Mouse (Mus musculus): ENCODE data around the gene H2-Ob. TPM values are rescaled to one million over a fixed set of nuclear protein-coding genes. Genes with fewer than 3 reads are reported as not detected.

H2-Ob gene
- polyA plus RNA-seq, 1 experiment from 2014 or later: not detected

DNA sequence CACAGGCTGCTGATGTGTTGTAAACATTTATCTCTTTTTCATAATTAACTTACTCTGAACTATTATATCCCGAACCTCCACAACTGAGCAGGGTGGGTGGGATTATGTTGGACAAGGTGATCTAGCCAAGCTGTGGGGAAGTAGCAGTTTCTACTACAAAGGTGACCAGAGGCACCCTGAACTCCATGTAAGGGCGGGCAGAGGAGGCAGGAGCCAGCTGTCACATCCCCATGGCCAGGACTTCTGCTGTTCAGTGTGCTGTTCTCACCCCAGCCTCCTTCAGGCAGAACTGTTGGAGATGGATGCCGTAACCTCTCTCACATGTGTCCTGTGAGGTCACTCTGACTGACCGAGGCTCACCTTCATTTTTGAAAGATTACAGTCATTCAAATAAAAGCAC lies 31.1 kb downstream of the H2-Ob start:
- 73% methylated on average over 4 of the region's 4 CpGs for WGBS
- DNase-seq: no peak

DNA sequence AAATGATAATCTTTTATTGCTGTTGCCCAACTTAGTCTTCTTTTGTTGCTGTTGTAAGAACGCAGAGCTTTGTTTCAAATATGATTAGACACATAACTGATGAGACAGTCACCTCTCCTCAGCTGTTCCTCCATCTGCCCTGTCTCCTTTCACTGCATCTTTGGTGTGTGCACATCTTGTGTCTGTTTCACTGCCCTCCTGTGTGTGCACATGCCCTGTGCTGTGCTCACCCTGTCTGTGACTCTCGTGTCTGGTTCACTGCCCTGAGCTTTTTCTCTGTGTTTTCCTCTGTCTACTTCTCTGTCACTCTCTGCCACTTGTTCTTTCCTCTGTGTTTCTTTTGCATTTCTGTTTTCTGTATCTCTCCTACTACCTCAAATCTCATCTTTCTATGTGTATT lies 31.5 kb downstream of the H2-Ob start:
- Histone ChIP-seq H3K27ac (replicated peaks; ENCODE audit: low read depth, low read length) (no peak overlapping the region), H3K9ac (replicated peaks; ENCODE audit: low read length) (no peak overlapping the region), H3K4me3 (replicated peaks; ENCODE audit: low read depth, low read length) (no peak overlapping the region), H3K9me3 (ENCODE audit: control insufficient read depth, low read length) (no peaks in the 10 kb centered on the region), H3K4me1 (ENCODE audit: control insufficient read depth, insufficient read depth, low read length) (no peaks in the 10 kb centered on the region), H3K27me3 (ENCODE audit: control insufficient read depth, insufficient read depth, low read length) (peaks cover 2% of the 10 kb centered on the region; the same call in 1 of the 2 replicates), H3K4me2 (ENCODE audit: low read length) (no peak overlapping the region), H3K36me3 (ENCODE audit: control insufficient read depth, insufficient read depth, low read length) (no peaks in the 10 kb centered on the region)
- ATAC-seq (ENCODE audit: low FRiP score, low TSS enrichment) (no peak), DNase-seq (no peak)
- WGBS: 90% methylated on average over 2 of the region's 2 CpGs

More for the DNA sequence above, 31.1 kb downstream of the H2-Ob start:
- Histone ChIP-seq H3K4me3 (replicated peaks; ENCODE audit: low read depth, low read length) (no peak overlapping the region), H3K4me2 (ENCODE audit: low read length) (no peak overlapping the region), H3K9ac (replicated peaks; ENCODE audit: low read length) (no peak overlapping the region), H3K27me3 (ENCODE audit: control insufficient read depth, insufficient read depth, low read length) (peaks cover 6% of the 10 kb centered on the region; the same call in 1 of the 2 replicates), H3K27ac (replicated peaks; ENCODE audit: low read depth, low read length) (no peak overlapping the region), H3K4me1 (ENCODE audit: control insufficient read depth, insufficient read depth, low read length) (no peaks in the 10 kb centered on the region), H3K9me3 (ENCODE audit: control insufficient read depth, low read length) (no peaks in the 10 kb centered on the region), H3K36me3 (ENCODE audit: control insufficient read depth, insufficient read depth, low read length) (no peaks in the 10 kb centered on the region)
- no peak for ATAC-seq (ENCODE audit: low FRiP score, low TSS enrichment)

DNA sequence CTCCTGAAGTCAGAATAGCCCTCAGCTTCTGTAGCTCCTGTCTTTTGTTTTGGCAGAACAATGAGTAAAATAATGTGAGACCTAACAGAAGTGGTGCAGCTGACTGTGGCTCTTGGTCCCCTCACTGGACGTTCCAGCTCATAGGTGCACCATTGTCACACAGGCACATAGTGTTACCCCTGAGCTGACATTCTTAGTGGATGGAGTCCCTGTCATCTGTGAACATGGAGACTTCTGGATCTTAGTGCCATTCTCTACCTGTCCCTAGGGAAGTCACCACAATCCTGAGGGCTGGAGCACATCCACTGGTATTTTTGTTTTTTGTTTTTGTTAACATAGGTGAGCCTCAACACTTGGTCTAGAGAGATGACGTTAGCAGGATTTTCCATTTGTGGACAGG lies 32.2 kb downstream of the H2-Ob start:
- ATAC-seq (ENCODE audit: low FRiP score, low TSS enrichment) (no peak), DNase-seq (no peak)
- Histone ChIP-seq H3K4me2 (ENCODE audit: low read length) (no peak overlapping the region), H3K9me3 (ENCODE audit: control insufficient read depth, low read length) (no peaks in the 10 kb centered on the region), H3K4me1 (ENCODE audit: control insufficient read depth, insufficient read depth, low read length) (no peaks in the 10 kb centered on the region), H3K27me3 (ENCODE audit: control insufficient read depth, insufficient read depth, low read length) (no peaks in the 10 kb centered on the region), H3K9ac (replicated peaks; ENCODE audit: low read length) (no peak overlapping the region), H3K36me3 (ENCODE audit: control insufficient read depth, insufficient read depth, low read length) (no peaks in the 10 kb centered on the region), H3K4me3 (replicated peaks; ENCODE audit: low read depth, low read length) (no peak overlapping the region), H3K27ac (replicated peaks; ENCODE audit: low read depth, low read length) (no peak overlapping the region)
- WGBS: 81% methylated on average over 2 of the region's 2 CpGs

DNA sequence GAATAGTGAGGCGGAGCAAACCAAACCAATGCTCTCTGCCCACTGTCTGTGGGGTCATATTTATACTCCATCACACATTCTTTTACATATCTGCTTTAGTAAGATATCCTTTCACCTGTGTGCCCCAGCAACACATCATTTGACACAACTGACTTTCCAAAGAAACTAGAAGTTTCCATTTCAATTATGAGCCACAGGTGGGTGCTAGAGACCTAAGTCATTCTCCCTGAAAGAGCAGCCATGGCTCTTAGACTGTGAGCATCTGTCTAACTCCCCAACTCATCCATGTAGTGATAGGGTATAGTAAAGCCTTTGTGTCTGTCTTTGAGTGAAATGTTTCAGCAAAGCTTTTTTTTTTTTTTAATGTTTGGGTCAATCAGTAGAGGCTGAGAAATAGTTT lies 33.4 kb downstream of the H2-Ob start:
- Histone ChIP-seq H3K36me3 (ENCODE audit: control insufficient read depth, insufficient read depth, low read length) (no peaks in the 10 kb centered on the region), H3K9me3 (ENCODE audit: control insufficient read depth, low read length) (no peaks in the 10 kb centered on the region), H3K27ac (replicated peaks; ENCODE audit: low read depth, low read length) (no peak overlapping the region), H3K4me3 (replicated peaks; ENCODE audit: low read depth, low read length) (no peak overlapping the region), H3K4me1 (ENCODE audit: control insufficient read depth, insufficient read depth, low read length) (no peaks in the 10 kb centered on the region), H3K9ac (replicated peaks; ENCODE audit: low read length) (no peak overlapping the region), H3K27me3 (ENCODE audit: control insufficient read depth, insufficient read depth, low read length) (no peaks in the 10 kb centered on the region), H3K4me2 (ENCODE audit: low read length) (no peak overlapping the region)
- WGBS: 90% methylated on average over 1 of the region's 1 CpGs
- DNase-seq (no peak), ATAC-seq (ENCODE audit: low FRiP score, low TSS enrichment) (no peak)

DNA sequence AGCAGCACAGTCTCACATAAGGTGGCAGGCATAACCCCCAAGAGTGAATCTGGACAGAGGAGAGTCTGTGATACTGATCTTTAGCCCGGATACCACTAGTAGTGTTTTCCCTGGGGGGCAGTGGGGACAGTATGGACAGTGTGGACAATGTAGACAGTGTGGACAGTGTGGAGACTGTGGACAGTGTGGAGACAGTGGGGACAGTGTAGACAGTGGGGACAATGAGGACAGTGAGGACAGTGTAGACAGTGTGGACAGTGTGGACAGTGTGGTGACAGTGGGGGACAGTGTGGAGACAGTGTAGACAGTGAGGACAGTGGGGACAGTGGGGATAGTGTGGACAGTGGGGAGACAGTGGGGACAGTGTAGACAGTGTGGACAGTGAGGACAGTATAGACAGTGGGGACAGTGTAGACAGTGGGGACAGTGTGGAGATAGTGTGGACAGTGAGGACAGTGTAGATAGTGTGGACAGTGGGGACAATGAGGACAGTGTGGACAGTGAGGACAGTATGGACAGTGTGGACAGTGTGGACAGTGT lies 41.9 kb downstream of the H2-Ob start:
- Histone ChIP-seq H3K36me3 (ENCODE audit: control insufficient read depth, insufficient read depth, low read length) (no peaks in the 10 kb centered on the region), H3K4me3 (replicated peaks; ENCODE audit: low read depth, low read length) (no peak overlapping the region), H3K27me3 (ENCODE audit: control insufficient read depth, insufficient read depth, low read length) (no peaks in the 10 kb centered on the region), H3K27ac (replicated peaks; ENCODE audit: low read depth, low read length) (no peak overlapping the region), H3K4me1 (ENCODE audit: control insufficient read depth, insufficient read depth, low read length) (no peaks in the 10 kb centered on the region), H3K4me2 (ENCODE audit: low read length) (no peak overlapping the region), H3K9me3 (ENCODE audit: control insufficient read depth, low read length) (no peaks in the 10 kb centered on the region), H3K9ac (replicated peaks; ENCODE audit: low read length) (no peak overlapping the region)
- 83% methylated on average over 1 of the region's 1 CpGs for WGBS
- no peak for DNase-seq
- ATAC-seq (ENCODE audit: low FRiP score, low TSS enrichment): no peak

DNA sequence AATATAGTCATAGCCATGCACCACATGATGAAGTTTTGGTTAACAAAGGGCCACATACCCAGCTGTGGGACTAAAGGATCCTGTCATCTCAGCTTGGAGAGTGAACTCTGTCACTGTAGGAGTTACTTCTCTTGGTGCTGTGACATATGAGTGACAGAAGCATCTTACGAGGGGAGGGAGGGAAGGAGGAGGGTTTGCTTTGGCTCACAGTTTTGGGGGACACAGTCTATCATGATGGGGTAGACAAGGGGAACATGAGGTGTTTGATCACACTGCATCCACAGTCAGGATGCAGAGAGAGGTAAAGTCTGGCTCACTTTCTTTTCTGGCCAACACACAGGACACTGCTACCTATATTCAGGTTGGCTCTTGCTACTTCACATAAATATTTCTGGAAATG lies 43.1 kb downstream of the H2-Ob start:
- no peaks in the 10 kb centered on the region for H3K9me3 ChIP-seq (ENCODE audit: control insufficient read depth, low read length)

DNA sequence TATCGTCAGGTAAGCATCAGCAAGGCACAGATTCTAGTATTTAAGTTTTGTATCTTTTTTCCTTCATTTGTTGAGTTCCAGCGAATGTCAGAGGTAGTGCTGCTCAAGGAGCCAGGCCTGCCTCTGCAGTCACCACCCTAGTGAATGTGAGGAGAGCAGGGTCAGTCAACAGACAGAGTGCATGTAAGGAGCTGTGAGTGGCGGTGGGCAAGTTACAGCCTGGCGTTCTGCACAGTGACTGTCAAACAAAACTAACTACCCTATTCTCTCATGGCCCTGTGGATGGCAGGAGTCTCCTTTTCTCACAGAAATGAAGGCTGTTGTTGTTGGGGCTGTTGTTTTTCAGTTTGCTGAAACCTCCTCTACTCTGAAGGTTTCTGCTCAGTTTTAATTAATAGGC lies 46.7 kb downstream of the H2-Ob start:
- H3K4me1 ChIP-seq (ENCODE audit: control insufficient read depth, insufficient read depth, low read length): no peaks in the 10 kb centered on the region
- H3K36me3 ChIP-seq (ENCODE audit: control insufficient read depth, insufficient read depth, low read length): no peaks in the 10 kb centered on the region
- no peaks in the 10 kb centered on the region for H3K27me3 ChIP-seq (ENCODE audit: control insufficient read depth, insufficient read depth, low read length)
- no peak for DNase-seq
- ATAC-seq (ENCODE audit: low FRiP score, low TSS enrichment): no peak
- H3K9ac ChIP-seq (replicated peaks; ENCODE audit: low read length): no peak overlapping the region
- no peak overlapping the region for H3K27ac ChIP-seq (replicated peaks; ENCODE audit: low read depth, low read length)
- no peaks in the 10 kb centered on the region for H3K9me3 ChIP-seq (ENCODE audit: control insufficient read depth, low read length)
- H3K4me2 ChIP-seq (ENCODE audit: low read length): no peak overlapping the region
- H3K4me3 ChIP-seq (replicated peaks; ENCODE audit: low read depth, low read length): no peak overlapping the region
- 79% methylated on average over 4 of the region's 4 CpGs for WGBS

More for the DNA sequence above, 43.1 kb downstream of the H2-Ob start:
- DNase-seq (no peak), ATAC-seq (ENCODE audit: low FRiP score, low TSS enrichment) (no peak)
- H3K9ac ChIP-seq (replicated peaks; ENCODE audit: low read length): no peak overlapping the region
- H3K27ac ChIP-seq (replicated peaks; ENCODE audit: low read depth, low read length): no peak overlapping the region
- no peak overlapping the region for H3K4me2 ChIP-seq (ENCODE audit: low read length)
- H3K27me3 ChIP-seq (ENCODE audit: control insufficient read depth, insufficient read depth, low read length): no peaks in the 10 kb centered on the region
- no peaks in the 10 kb centered on the region for H3K4me1 ChIP-seq (ENCODE audit: control insufficient read depth, insufficient read depth, low read length)
- no peaks in the 10 kb centered on the region for H3K36me3 ChIP-seq (ENCODE audit: control insufficient read depth, insufficient read depth, low read length)
- H3K4me3 ChIP-seq (replicated peaks; ENCODE audit: low read depth, low read length): no peak overlapping the region
- 83% methylated on average over 1 of the region's 1 CpGs for WGBS

DNA sequence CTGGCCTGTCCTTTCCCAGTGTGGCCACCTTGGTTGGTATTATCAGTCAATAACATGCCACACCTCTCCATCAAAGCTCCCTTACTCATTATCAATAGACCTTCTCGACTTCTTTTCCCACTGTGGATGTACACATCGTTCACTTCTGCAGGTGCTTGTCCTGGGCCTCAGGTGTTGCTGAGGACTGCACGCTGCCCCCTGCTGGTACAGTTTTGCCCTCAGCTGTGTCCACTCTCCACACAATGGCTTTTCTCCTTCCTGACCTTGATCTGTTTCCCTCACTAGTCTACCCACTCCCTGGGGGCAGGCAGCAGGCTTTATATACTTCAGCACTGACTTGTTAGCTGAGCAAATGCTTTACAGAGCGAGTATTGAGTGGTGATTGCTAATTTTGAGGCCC lies 47.1 kb downstream of the H2-Ob start:
- H3K36me3 ChIP-seq (ENCODE audit: control insufficient read depth, insufficient read depth, low read length): no peaks in the 10 kb centered on the region
- ATAC-seq (ENCODE audit: low FRiP score, low TSS enrichment) (no peak), DNase-seq (no peak)
- no peak overlapping the region for H3K9ac ChIP-seq (replicated peaks; ENCODE audit: low read length)
- no peaks in the 10 kb centered on the region for H3K9me3 ChIP-seq (ENCODE audit: control insufficient read depth, low read length)
- no peak overlapping the region for H3K27ac ChIP-seq (replicated peaks; ENCODE audit: low read depth, low read length)
- no peak overlapping the region for H3K4me3 ChIP-seq (replicated peaks; ENCODE audit: low read depth, low read length)
- WGBS: 42% methylated on average over 4 of the region's 4 CpGs
- H3K4me1 ChIP-seq (ENCODE audit: control insufficient read depth, insufficient read depth, low read length): no peaks in the 10 kb centered on the region
- no peak overlapping the region for H3K4me2 ChIP-seq (ENCODE audit: low read length)
- no peaks in the 10 kb centered on the region for H3K27me3 ChIP-seq (ENCODE audit: control insufficient read depth, insufficient read depth, low read length)

DNA sequence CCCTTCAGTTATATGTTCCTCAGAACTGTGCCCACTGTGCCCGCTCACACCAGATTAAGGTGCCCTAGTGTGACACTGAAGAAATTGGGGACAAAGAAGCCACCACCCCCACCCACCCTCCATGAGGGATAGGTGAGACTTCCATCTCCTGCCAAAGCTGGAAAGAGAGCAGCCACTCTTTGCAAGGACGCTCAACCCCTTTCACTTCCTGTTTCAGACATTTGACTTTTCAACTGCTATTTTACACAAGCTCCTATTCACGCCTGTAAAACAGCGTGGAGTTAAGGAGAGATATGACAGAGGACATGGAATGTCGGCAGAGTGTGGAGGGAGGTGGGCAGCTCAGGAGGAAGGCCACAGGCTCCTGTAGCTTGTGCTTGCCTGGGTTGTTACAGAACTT lies 47.8 kb downstream of the H2-Ob start:
- no peaks in the 10 kb centered on the region for H3K36me3 ChIP-seq (ENCODE audit: control insufficient read depth, insufficient read depth, low read length)
- no peaks in the 10 kb centered on the region for H3K4me1 ChIP-seq (ENCODE audit: control insufficient read depth, insufficient read depth, low read length)
- DNase-seq: no peak
- H3K4me3 ChIP-seq (replicated peaks; ENCODE audit: low read depth, low read length): no peak overlapping the region
- no peaks in the 10 kb centered on the region for H3K27me3 ChIP-seq (ENCODE audit: control insufficient read depth, insufficient read depth, low read length)
- H3K9me3 ChIP-seq (ENCODE audit: control insufficient read depth, low read length): no peaks in the 10 kb centered on the region
- no peak overlapping the region for H3K27ac ChIP-seq (replicated peaks; ENCODE audit: low read depth, low read length)
- 85% methylated on average over 5 of the region's 5 CpGs for whole genome bisulfite sequencing
- no peak overlapping the region for H3K4me2 ChIP-seq (ENCODE audit: low read length)
- ATAC-seq (ENCODE audit: low FRiP score, low TSS enrichment): no peak
- H3K9ac ChIP-seq (replicated peaks; ENCODE audit: low read length): no peak overlapping the region
